42 mouse cellular contexts compared by ENCODE assay signal in the genomic region with DNA sequence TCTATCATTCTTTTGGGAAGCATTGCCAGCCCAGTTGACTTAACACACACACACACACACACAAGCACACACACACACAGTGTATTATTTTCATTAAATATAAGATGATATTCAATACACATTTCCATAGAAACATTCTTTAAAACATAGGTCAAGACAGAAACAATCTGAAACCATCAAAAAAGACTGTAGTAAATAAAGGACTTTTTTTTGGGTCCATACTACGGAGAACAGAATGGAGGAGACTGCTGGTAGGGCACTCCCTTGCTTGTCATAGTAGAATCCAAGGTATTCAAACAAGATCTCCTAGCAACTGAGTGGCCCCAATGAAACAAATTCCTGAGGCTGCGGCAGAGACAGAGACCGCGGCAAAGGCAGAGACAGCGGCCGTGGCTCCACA. TPM values are rescaled to one million over a fixed set of nuclear protein-coding genes. Genes with fewer than 3 reads are reported as not detected.
"Had no signal": no experiment of that assay in that cellular context is flagged by ENCODE, and none has a peak within 500 bp of the region (broad histone marks: within the 10 kb centered on the region; RNA-seq: fewer than 3 reads in every experiment).

A gene (plus strand): TSS at position 301 of the 400 bp plus-strand sequence.

- H3K9me3 ChIP-seq: heart, embryonic 10.5 days; heart, embryonic 13.5 days; heart, embryonic 15.5 days; hindbrain, embryonic 10.5 days; hindbrain, embryonic 12.5 days; hindbrain, embryonic 13.5 days; hindbrain, embryonic 15.5 days; intestine, embryonic 15.5 days; kidney, embryonic 15.5 days had no signal

- H3K27me3 ChIP-seq: heart, embryonic 13.5 days; heart, embryonic 15.5 days; hindbrain, embryonic 12.5 days; hindbrain, embryonic 13.5 days; hindbrain, embryonic 15.5 days; intestine, embryonic 15.5 days; kidney, embryonic 15.5 days had no signal

- H3K36me3 ChIP-seq: heart, embryonic 10.5 days; heart, embryonic 13.5 days; heart, embryonic 15.5 days; hindbrain, embryonic 10.5 days; hindbrain, embryonic 12.5 days; hindbrain, embryonic 13.5 days; hindbrain, embryonic 15.5 days; intestine, embryonic 15.5 days; kidney, embryonic 15.5 days had no signal

- H3K4me1 ChIP-seq: heart, embryonic 10.5 days; heart, embryonic 13.5 days; heart, embryonic 15.5 days; hindbrain, embryonic 10.5 days; hindbrain, embryonic 12.5 days; hindbrain, embryonic 13.5 days; hindbrain, embryonic 15.5 days; intestine, embryonic 15.5 days; kidney, embryonic 15.5 days had no signal

- H3K27ac ChIP-seq: heart, embryonic 10.5 days; heart, embryonic 13.5 days; heart, embryonic 15.5 days; hindbrain, embryonic 10.5 days; hindbrain, embryonic 12.5 days; hindbrain, embryonic 13.5 days; hindbrain, embryonic 14.5 days; hindbrain, embryonic 15.5 days; hindbrain, postnatal 0 days; intestine, embryonic 15.5 days; kidney, embryonic 15.5 days; kidney, postnatal 0 days; layer of hippocampus, adult 2 months had no signal

- H3K4me2 ChIP-seq: heart, embryonic 11.5 days; heart, embryonic 13.5 days; heart, embryonic 15.5 days; hindbrain, embryonic 12.5 days; hindbrain, embryonic 13.5 days; hindbrain, embryonic 14.5 days; hindbrain, embryonic 15.5 days; intestine, embryonic 15.5 days; kidney, embryonic 15.5 days had no signal

- DNase-seq: heart, postnatal 10 days; heart, postnatal 14 days; heart, postnatal 36 days; heart, postnatal 4 days; kidney, adult 11 months; kidney, adult 18-20 months; kidney, adult 2 months; kidney, adult 8-10 months; kidney, adult 9 months; kidney, postnatal 10 days; kidney, postnatal 14 days; kidney, postnatal 25 days; kidney, postnatal 36 days; kidney, postnatal 4 days; layer of hippocampus, adult 9-11 months; layer of hippocampus, postnatal 36 days had no signal

- ATAC-seq: hindbrain, embryonic 16.5 days; hindbrain, postnatal 0 days; inflammation-experienced regulatory T-cells, adult 6 months; intestine, embryonic 15.5 days; intestine, embryonic 16.5 days; intestine, postnatal 0 days had no signal

- H3K4me3 ChIP-seq: heart, embryonic 10.5 days; heart, embryonic 13.5 days; heart, embryonic 15.5 days; hindbrain, embryonic 10.5 days; hindbrain, embryonic 12.5 days; hindbrain, embryonic 13.5 days; hindbrain, embryonic 15.5 days; intestine, embryonic 15.5 days; kidney, embryonic 15.5 days; layer of hippocampus, adult 2 months had no signal

- H3K9ac ChIP-seq: heart, embryonic 13.5 days; heart, embryonic 15.5 days; hindbrain, embryonic 12.5 days; hindbrain, embryonic 13.5 days; hindbrain, embryonic 14.5 days; hindbrain, embryonic 15.5 days; intestine, embryonic 15.5 days; kidney, embryonic 15.5 days had no signal

RNA-seq across cellular contexts. Expression of the gene that starts here (rescaled TPM):
- polyA plus RNA-seq: heart, embryonic 10.5 days; heart, embryonic 11.5 days; heart, embryonic 13.5 days; heart, embryonic 14.5 days; heart, embryonic 15.5 days; heart, embryonic 16.5 days; heart, postnatal 0 days; hindbrain, embryonic 10.5 days; hindbrain, embryonic 11.5 days; hindbrain, embryonic 12.5 days; hindbrain, embryonic 13.5 days; hindbrain, embryonic 14.5 days; hindbrain, embryonic 15.5 days; hindbrain, embryonic 16.5 days; hindbrain, postnatal 0 days; inflammation-experienced regulatory T-cells, adult 6 months; intestine, embryonic 14.5 days; intestine, embryonic 15.5 days; intestine, embryonic 16.5 days; intestine, postnatal 0 days; kidney, adult 2 months; kidney, embryonic 14.5 days; kidney, embryonic 15.5 days; kidney, embryonic 16.5 days; kidney, postnatal 0 days; large intestine, adult 2 months had no signal
